Mouse (Mus musculus): ENCODE measurements around the gene Adcy5.

DNA sequence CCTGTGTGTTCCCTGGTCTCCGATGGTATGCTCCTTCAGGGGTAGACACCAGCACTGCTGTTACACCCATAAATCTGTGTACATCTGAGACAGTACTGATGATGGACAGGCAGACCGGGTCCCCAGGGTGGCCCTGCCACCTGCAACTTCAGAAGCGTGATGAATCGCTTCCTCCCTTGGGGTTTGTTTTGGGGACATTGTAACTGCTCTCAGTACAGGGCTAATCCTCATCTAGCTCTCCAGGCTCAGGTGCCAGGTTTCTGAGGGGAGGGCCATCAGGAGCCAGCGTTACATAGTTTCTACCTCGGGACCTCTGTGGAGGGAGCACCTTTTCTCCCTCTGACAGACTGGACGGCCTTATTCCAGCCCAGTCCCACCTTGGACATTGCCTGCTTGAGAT lies 36.1 kb downstream of the Adcy5 start:
- no peak for TF ChIP-seq CTCF (IDR thresholded peaks at IDR 0.05; ENCODE audit: low read depth, low read length)
- TF ChIP-seq POLR2A (IDR thresholded peaks at IDR 0.05; ENCODE audit: extremely low read depth, insufficient read depth, low read length), result no peak

Measured in liver, adult 2 months (tissue).